8 mouse cellular contexts compared by ENCODE assay signal in the genomic region with DNA sequence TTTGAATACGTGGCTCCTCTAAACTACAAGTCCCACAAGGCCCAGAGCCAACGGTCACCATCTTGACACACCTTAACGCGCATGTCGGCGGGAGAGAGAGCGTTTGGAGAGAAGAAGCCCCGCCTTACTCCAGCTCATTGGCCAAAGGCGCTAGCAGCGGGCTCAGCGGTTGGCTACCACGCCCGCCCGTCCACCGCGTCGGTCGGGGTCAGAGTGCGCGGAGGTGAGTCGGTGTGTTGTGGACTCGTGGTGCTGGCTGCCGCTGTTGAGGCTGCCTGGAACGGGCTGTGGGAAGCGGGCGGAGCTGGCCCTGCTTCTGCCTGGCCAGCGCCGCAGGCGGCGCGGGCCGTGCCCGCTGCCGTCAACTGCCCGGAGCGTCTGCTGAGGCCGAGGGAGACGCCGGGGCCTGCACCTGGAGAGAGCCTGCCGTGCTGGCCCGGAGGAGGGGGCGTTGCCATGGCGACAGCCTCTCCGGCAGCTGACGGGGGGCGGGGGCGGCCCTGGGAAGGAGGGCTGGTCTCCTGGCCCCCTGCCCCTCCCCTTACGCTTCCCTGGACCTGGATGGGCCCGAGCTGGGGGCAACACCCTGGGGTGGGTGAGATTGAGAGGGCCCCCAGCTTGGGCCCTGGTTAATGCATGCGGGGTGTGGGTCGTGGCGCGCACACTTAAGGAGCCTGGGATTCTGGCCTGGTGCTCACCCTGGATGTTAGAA. TPM values are rescaled to one million over a fixed set of nuclear protein-coding genes. Genes with fewer than 3 reads are reported as not detected.
A peak's percentile ranks its signal among the peaks of the same experiment; 100 is the strongest.
DNase-seq lines count a peak whose midpoint lies in the region; ATAC-seq and TF ChIP-seq lines count a peak whose summit lies in the region.

A gene (plus strand): TSS at position 226 of the 712 bp plus-strand sequence.

- H3K9me3 ChIP-seq in embryonic facial prominence, embryonic 13.5 days = no peaks in the 10 kb centered on the region
- H3K9me3 ChIP-seq in limb, embryonic 12.5 days = no peaks in the 10 kb centered on the region
- no peaks in the 10 kb centered on the region for H3K9me3 ChIP-seq in midbrain, embryonic 15.5 days

- peak; percentile 24 for TF ChIP-seq POLR2A in kidney, adult 2 months (IDR thresholded peaks at IDR 0.05; ENCODE audit: low read depth, low read length)
- TF ChIP-seq POLR2A in spleen, adult 2 months (IDR thresholded peaks at IDR 0.05; ENCODE audit: low read depth, low read length) = no peak

- peak within 1 kb of the TSS; percentile 83 for H3K9ac ChIP-seq in embryonic facial prominence, embryonic 13.5 days
- peak within 1 kb of the TSS; percentile 79 for H3K9ac ChIP-seq in limb, embryonic 12.5 days (replicated peaks)
- H3K9ac ChIP-seq in midbrain, embryonic 15.5 days = peak within 1 kb of the TSS; percentile 74

- H3K27me3 ChIP-seq in embryonic facial prominence, embryonic 13.5 days = no peaks in the 10 kb centered on the region
- H3K27me3 ChIP-seq in kidney, adult 2 months (replicated peaks; ENCODE audit: control insufficient read depth, insufficient read depth, low read length) = no peaks in the 10 kb centered on the region
- H3K27me3 ChIP-seq in limb, embryonic 12.5 days = no peaks in the 10 kb centered on the region
- H3K27me3 ChIP-seq in midbrain, embryonic 15.5 days (replicated peaks) = no peaks in the 10 kb centered on the region
- no peaks in the 10 kb centered on the region for H3K27me3 ChIP-seq in spleen, adult 2 months (ENCODE audit: control insufficient read depth, insufficient read depth, low read length)

- peak within 1 kb of the TSS; percentile 83 for H3K4me3 ChIP-seq in embryonic facial prominence, embryonic 13.5 days
- H3K4me3 ChIP-seq in kidney, adult 2 months (ENCODE audit: insufficient read depth, low read depth, low read length) = peak within 1 kb of the TSS; percentile 81
- peak within 1 kb of the TSS; percentile 88 for H3K4me3 ChIP-seq in limb, embryonic 12.5 days (replicated peaks)
- H3K4me3 ChIP-seq in midbrain, embryonic 15.5 days = peak within 1 kb of the TSS; percentile 83
- peak within 1 kb of the TSS; percentile 76 for H3K4me3 ChIP-seq in spleen, adult 2 months (ENCODE audit: extremely low read depth, insufficient read depth, insufficient read length)

- H3K4me2 ChIP-seq in embryonic facial prominence, embryonic 13.5 days = peak within 1 kb of the TSS; percentile 61
- peak within 1 kb of the TSS; percentile 78 for H3K4me2 ChIP-seq in limb, embryonic 12.5 days
- peak within 1 kb of the TSS; percentile 66 for H3K4me2 ChIP-seq in midbrain, embryonic 15.5 days

- peak; percentile 99 for DNase-seq in 3134 (ENCODE audit: extremely low read depth, insufficient read length, low spot score)
- peak; percentile 98 for DNase-seq in adrenal gland, postnatal 36 days
- DNase-seq in heart, adult 18-20 months = peak; percentile 98 to 99
- peak; percentile 99 for DNase-seq in kidney, adult 2 months
- peak; percentile 94 to 96 for DNase-seq in spleen, adult 2 months (ENCODE audit: low read depth in 1 of 2, low spot score in 2 of 2)

- peaks cover 27% of the 10 kb centered on the region for H3K4me1 ChIP-seq in embryonic facial prominence, embryonic 13.5 days
- peaks cover 13% of the 10 kb centered on the region for H3K4me1 ChIP-seq in kidney, adult 2 months (ENCODE audit: control insufficient read depth, insufficient read depth, low read length)
- peaks cover 14% of the 10 kb centered on the region for H3K4me1 ChIP-seq in limb, embryonic 12.5 days (replicated peaks)
- peaks cover 27% of the 10 kb centered on the region for H3K4me1 ChIP-seq in midbrain, embryonic 15.5 days
- H3K4me1 ChIP-seq in spleen, adult 2 months (ENCODE audit: control insufficient read depth, insufficient read depth, insufficient read length) = peaks cover 5% of the 10 kb centered on the region

- H3K27ac ChIP-seq in embryonic facial prominence, embryonic 13.5 days = peak within 1 kb of the TSS; percentile 66
- peak within 1 kb of the TSS; percentile 21; the same call in 1 of the 2 replicates for H3K27ac ChIP-seq in kidney, adult 2 months (ENCODE audit: insufficient read depth, low read depth, low read length)
- peak within 1 kb of the TSS; percentile 94 for H3K27ac ChIP-seq in limb, embryonic 12.5 days
- peak within 1 kb of the TSS; percentile 87 for H3K27ac ChIP-seq in midbrain, embryonic 15.5 days
- no peak within 1 kb of the TSS for H3K27ac ChIP-seq in spleen, adult 2 months (ENCODE audit: insufficient read depth, low read length)

- WGBS in embryonic facial prominence, embryonic 13.5 days = 0% methylated on average over 51 of the region's 53 CpGs
- WGBS in kidney, adult 2 months = under 1% methylated on average over 53 of the region's 53 CpGs
- under 1% methylated on average over 53 of the region's 53 CpGs for WGBS in limb, embryonic 12.5 days
- WGBS in midbrain, embryonic 15.5 days = under 1% methylated on average over 53 of the region's 53 CpGs
- WGBS in spleen, adult 2 months = under 1% methylated on average over 51 of the region's 53 CpGs

- ATAC-seq in embryonic facial prominence, embryonic 13.5 days (ENCODE audit: insufficient number of reproducible peaks, insufficient read depth, low FRiP score, low TSS enrichment, low read depth) = peak; percentile 98
- peak; percentile 98 for ATAC-seq in limb, embryonic 12.5 days (ENCODE audit: insufficient number of reproducible peaks, insufficient read depth, low FRiP score, low TSS enrichment, low read depth)
- ATAC-seq in midbrain, embryonic 15.5 days (replicated peaks) = peak; percentile 99

- peaks cover 12% of the 10 kb centered on the region for H3K36me3 ChIP-seq in embryonic facial prominence, embryonic 13.5 days
- H3K36me3 ChIP-seq in kidney, adult 2 months (ENCODE audit: control insufficient read depth, insufficient read depth, low read length) = no peaks in the 10 kb centered on the region
- H3K36me3 ChIP-seq in limb, embryonic 12.5 days = peaks cover 11% of the 10 kb centered on the region; the same call in 1 of the 2 replicates
- no peaks in the 10 kb centered on the region for H3K36me3 ChIP-seq in midbrain, embryonic 15.5 days (replicated peaks)
- H3K36me3 ChIP-seq in spleen, adult 2 months (ENCODE audit: control insufficient read depth, insufficient read depth, low read length) = no peaks in the 10 kb centered on the region

- TF ChIP-seq CTCF in kidney, adult 2 months (conservative IDR thresholded peaks at IDR 0.05; ENCODE audit: insufficient read depth, insufficient read length, low read depth, low read length) = no peak
- TF ChIP-seq CTCF in spleen, adult 2 months (IDR thresholded peaks at IDR 0.05; ENCODE audit: extremely low read depth, insufficient read depth, insufficient read length, insufficient replicate concordance) = no peak

RNA-seq across cellular contexts. Expression of the gene that starts here (rescaled TPM):
- total RNA-seq in adrenal gland, postnatal 36 days (2021) = 10 to 100 TPM; 68.3 to 72.1 TPM
- polyA plus RNA-seq in embryonic facial prominence, embryonic 13.5 days (2015; fragmentation: Nextera tagmentation; extraction: Ambion mirVana) = 166 and 168 TPM in 2 replicates
- total RNA-seq in heart, adult 18-20 months (2021) = 10 to 100 TPM; 76.4 to 90.5 TPM
- polyA plus RNA-seq in kidney, adult 2 months (2012; rRNA removed) = 73.0 and 97.6 TPM in 2 replicates
- polyA plus RNA-seq in limb, embryonic 12.5 days (2016; fragmentation: Nextera tagmentation; extraction: Ambion mirVana) = 161 and 166 TPM in 2 replicates
- 279 and 283 TPM in 2 replicates for polyA plus RNA-seq in midbrain, embryonic 15.5 days (2015; fragmentation: Nextera tagmentation; extraction: Ambion mirVana)
- polyA plus RNA-seq in spleen, adult 2 months (2012; rRNA removed) = 48.1 and 54.8 TPM in 2 replicates
